Mouse (Mus musculus) CH12.LX (cell line): ENCODE results near the gene Gm9195. TPM values are rescaled to one million over a fixed set of nuclear protein-coding genes. Genes with fewer than 3 reads are reported as not detected.

Source experiments
- DNase-seq: peaks from one replicate; pipeline ENCODE4 v3.0.0-alpha.2; 2013; ENCODE audit errors: extremely low read depth
- H3K27ac ChIP-seq: 2 replicates; pipeline ENCODE4 v1.5.1; 2012; ENCODE audit warnings: low read depth, mild to moderate bottlenecking, control low read depth, moderate library complexity; ENCODE audit not compliant: insufficient read depth
- H3K27me3 ChIP-seq: replicated peaks from 2 replicates; pipeline ENCODE3; 2012; ENCODE audit warnings: inconsistent platforms
- H3K36me3 ChIP-seq, 2 experiments: replicated peaks in 1 of 2; 2 replicates each; pipeline versions ENCODE3 to v1.6.1; 2012; ENCODE audit warnings: inconsistent platforms in 1 of 2, low read length in 1 of 2, mild to moderate bottlenecking in 1 of 2, mixed read lengths in 1 of 2, moderate library complexity in 1 of 2; ENCODE audit not compliant: control insufficient read depth in 1 of 2, insufficient read depth in 1 of 2
- H3K4me1 ChIP-seq, 2 experiments: 2 replicates each; pipeline ENCODE4 v1.6.1; 2012; ENCODE audit warnings: inconsistent platforms in 1 of 2, moderate library complexity in 1 of 2; ENCODE audit not compliant: insufficient read depth in 2 of 2, control insufficient read depth in 1 of 2
- H3K4me2 ChIP-seq: 2 replicates; pipeline ENCODE4 v1.6.1; 2012; ENCODE audit warnings: low read depth, mild to moderate bottlenecking, control low read depth; ENCODE audit not compliant: poor library complexity, insufficient read depth, severe bottlenecking
- H3K4me3 ChIP-seq, 3 experiments: fragments of 150-350 bp in 1 of 3; sonication (generic) in 1 of 3; replicated peaks in 1 of 3; 2 replicates each; pipeline versions ENCODE3 to v1.5.1; 2011 to 2012; ENCODE audit warnings: low read depth in 2 of 3, low read length in 2 of 3, mild to moderate bottlenecking in 2 of 3, moderate library complexity in 2 of 3, control low read depth in 1 of 3, improper control_type of control experiment in 1 of 3, inconsistent platforms in 1 of 3, mixed read lengths in 1 of 3; ENCODE audit not compliant: poor library complexity in 1 of 3
- H3K79me2 ChIP-seq: replicated peaks from 2 replicates; pipeline ENCODE4 v1.6.1; 2012; ENCODE audit warnings: mild to moderate bottlenecking, moderate library complexity; ENCODE audit not compliant: control insufficient read depth, poor library complexity, insufficient read depth, severe bottlenecking; ENCODE audit errors: extremely low read depth
- H3K9ac ChIP-seq: 2 replicates; pipeline ENCODE4 v1.6.1; 2012; ENCODE audit warnings: low read depth, mild to moderate bottlenecking, control low read depth, moderate library complexity; ENCODE audit not compliant: insufficient read depth
- H3K9me3 ChIP-seq: replicated peaks from 2 replicates; pipeline ENCODE3; 2012; ENCODE audit warnings: low read length, inconsistent platforms, mixed read lengths
- BHLHE40 ChIP-seq: IDR thresholded peaks from 2 replicates; pipeline ENCODE4 v1.6.1; 2011; ENCODE audit warnings: mild to moderate bottlenecking, low read depth, low read length, improper control_type of control experiment
- CHD2 ChIP-seq: IDR thresholded peaks from 2 replicates; pipeline ENCODE4 v1.6.1; 2011; ENCODE audit warnings: low read length, improper control_type of control experiment
- CTCF ChIP-seq, 2 experiments: IDR thresholded peaks in 1 of 2; conservative IDR thresholded peaks in 1 of 2; 2 replicates each; pipeline ENCODE4 v1.5.1; 2011 to 2012; ENCODE audit warnings: low read depth in 2 of 2, low read length in 2 of 2, improper control_type of control experiment in 1 of 2, inconsistent platforms in 1 of 2, mild to moderate bottlenecking in 1 of 2, moderate library complexity in 1 of 2
- E2F4 ChIP-seq: IDR thresholded peaks from 2 replicates; pipeline ENCODE4 v1.6.1; 2011; ENCODE audit warnings: low read depth, low read length, improper control_type of control experiment; ENCODE audit not compliant: insufficient replicate concordance
- ELF1 ChIP-seq: IDR thresholded peaks from 2 replicates; pipeline ENCODE4 v1.6.1; 2014; ENCODE audit warnings: low read depth, mild to moderate bottlenecking, inconsistent platforms, low read length, improper control_type of control experiment
- ETS1 ChIP-seq: conservative IDR thresholded peaks from 2 replicates; pipeline ENCODE4 v1.6.1; 2012; ENCODE audit warnings: low read depth, mild to moderate bottlenecking, inconsistent platforms, low read length, improper control_type of control experiment, moderate library complexity
- GABPA ChIP-seq: IDR thresholded peaks from 2 replicates; pipeline ENCODE4 v1.6.1; 2012; ENCODE audit warnings: low read depth, low read length, improper control_type of control experiment, inconsistent platforms; ENCODE audit not compliant: insufficient replicate concordance
- HCFC1 ChIP-seq: IDR thresholded peaks from 2 replicates; pipeline ENCODE4 v1.6.1; 2012; ENCODE audit warnings: low read depth, mild to moderate bottlenecking, inconsistent platforms, low read length, improper control_type of control experiment
- IRF4 ChIP-seq: IDR thresholded peaks from 2 replicates; pipeline ENCODE4 v1.6.1; 2014; ENCODE audit warnings: low read depth, mild to moderate bottlenecking, inconsistent platforms, low read length, improper control_type of control experiment
- JUN ChIP-seq: IDR thresholded peaks from 2 replicates; pipeline ENCODE4 v1.6.1; 2011; ENCODE audit warnings: low read depth, mild to moderate bottlenecking, low read length, improper control_type of control experiment, moderate library complexity; ENCODE audit not compliant: insufficient read depth
- JUND ChIP-seq: conservative IDR thresholded peaks from 2 replicates; pipeline ENCODE4 v1.6.1; 2011; ENCODE audit warnings: low read depth, low read length, improper control_type of control experiment
- KAT2A ChIP-seq: IDR thresholded peaks from 2 replicates; pipeline ENCODE4 v1.6.1; 2012; ENCODE audit warnings: low read length, improper control_type of control experiment, inconsistent platforms; ENCODE audit not compliant: insufficient replicate concordance
- MAFK ChIP-seq: IDR thresholded peaks from 2 replicates; pipeline ENCODE4 v1.6.1; 2011; ENCODE audit warnings: low read length, improper control_type of control experiment; ENCODE audit not compliant: insufficient replicate concordance
- MAX ChIP-seq: IDR thresholded peaks from 2 replicates; pipeline ENCODE4 v1.6.1; 2011; ENCODE audit warnings: low read length, improper control_type of control experiment
- MAZ ChIP-seq: IDR thresholded peaks from 2 replicates; pipeline ENCODE4 v1.6.1; 2012; ENCODE audit warnings: low read depth, mild to moderate bottlenecking, inconsistent platforms, low read length, improper control_type of control experiment, moderate library complexity
- MEF2A ChIP-seq: IDR thresholded peaks from 2 replicates; pipeline ENCODE4 v1.6.1; 2014; ENCODE audit warnings: low read depth, mild to moderate bottlenecking, inconsistent platforms, low read length, improper control_type of control experiment, borderline replicate concordance
- MYC ChIP-seq: IDR thresholded peaks from 2 replicates; pipeline ENCODE4 v1.6.1; 2011; ENCODE audit warnings: low read depth, mild to moderate bottlenecking, improper control_type of control experiment, low read length
- NELFE ChIP-seq: IDR thresholded peaks from 2 replicates; pipeline ENCODE4 v1.6.1; 2011; ENCODE audit warnings: low read depth, low read length, improper control_type of control experiment
- NRF1 ChIP-seq: IDR thresholded peaks from 2 replicates; pipeline ENCODE4 v1.6.1; 2014; ENCODE audit warnings: low read depth, mild to moderate bottlenecking, inconsistent platforms, low read length, improper control_type of control experiment, moderate library complexity
- PAX5 ChIP-seq: IDR thresholded peaks from 2 replicates; pipeline ENCODE4 v1.6.1; 2012; ENCODE audit warnings: low read length, inconsistent platforms, mixed read lengths
- RAD21 ChIP-seq: IDR thresholded peaks from 2 replicates; pipeline ENCODE4 v1.6.1; 2011; ENCODE audit warnings: low read depth, mild to moderate bottlenecking, low read length, improper control_type of control experiment, moderate library complexity
- RCOR1 ChIP-seq: conservative IDR thresholded peaks from 2 replicates; pipeline ENCODE4 v1.6.1; 2012; ENCODE audit warnings: low read depth, mild to moderate bottlenecking, inconsistent platforms, low read length, improper control_type of control experiment
- SIN3A ChIP-seq: IDR thresholded peaks from 2 replicates; pipeline ENCODE4 v1.6.1; 2012; ENCODE audit warnings: low read length, improper control_type of control experiment, inconsistent platforms
- SMC3 ChIP-seq: IDR thresholded peaks from 2 replicates; pipeline ENCODE4 v1.6.1; 2011; ENCODE audit warnings: low read depth, low read length, improper control_type of control experiment
- TBP ChIP-seq: conservative IDR thresholded peaks from 2 replicates; pipeline ENCODE4 v1.6.1; 2011; ENCODE audit warnings: low read depth, low read length, improper control_type of control experiment
- TCF12 ChIP-seq: IDR thresholded peaks from 2 replicates; pipeline ENCODE4 v1.6.1; 2014; ENCODE audit warnings: low read depth, mild to moderate bottlenecking, inconsistent platforms, low read length, improper control_type of control experiment
- UBTF ChIP-seq: IDR thresholded peaks from 2 replicates; pipeline ENCODE4 v1.6.1; 2012; ENCODE audit warnings: low read depth, mild to moderate bottlenecking, inconsistent platforms, low read length, improper control_type of control experiment, moderate library complexity
- USF1 ChIP-seq: IDR thresholded peaks from 2 replicates; pipeline ENCODE4 v1.6.1; 2014; ENCODE audit warnings: low read depth, mild to moderate bottlenecking, inconsistent platforms, low read length, improper control_type of control experiment
- USF2 ChIP-seq: conservative IDR thresholded peaks from 2 replicates; pipeline ENCODE4 v1.6.1; 2011; ENCODE audit warnings: low read depth, low read length, improper control_type of control experiment
- ZC3H11A ChIP-seq: IDR thresholded peaks from 2 replicates; pipeline ENCODE4 v1.6.1; 2012; ENCODE audit warnings: low read depth, mild to moderate bottlenecking, inconsistent platforms, low read length, improper control_type of control experiment
- ZKSCAN1 ChIP-seq: IDR thresholded peaks from 2 replicates; pipeline ENCODE4 v1.6.1; 2012; ENCODE audit warnings: low read depth, inconsistent platforms, low read length, improper control_type of control experiment, borderline replicate concordance
- ZMIZ1 ChIP-seq: IDR thresholded peaks from 2 replicates; pipeline ENCODE4 v1.6.1; 2012; ENCODE audit warnings: low read depth, mild to moderate bottlenecking, inconsistent platforms, low read length, improper control_type of control experiment
- ZNF384 ChIP-seq: IDR thresholded peaks from 2 replicates; pipeline ENCODE4 v1.6.1; 2012; ENCODE audit warnings: low read depth, low read length, improper control_type of control experiment, inconsistent platforms
- dilution Hi-C: fragments of 300-500 bp; cut with MboI; formaldehyde crosslinking; loops from 2 replicates; pipeline ENCODE4 v1.14.3; 2020; ENCODE audit warnings: low sequenced_read_pairs; ENCODE audit not compliant: extremely low pct_unique_long_range_greater_than_20kb, extremely low pct_ligation_motif_present
- in situ Hi-C: fragments of 300-500 bp; cut with MboI; formaldehyde crosslinking; loops from 3 replicates; pipeline ENCODE4 v1.14.3; 2019; ENCODE audit warnings: low sequenced_read_pairs, low pct_ligation_motif_present, low pct_unique_long_range_greater_than_20kb, mixed read lengths
- polyA plus RNA-seq: library from polyadenylated mRNA; unstranded; fragments of >175 nt; gene quantifications from 2 replicates; pipeline ENCODE4 v1.2.1, GENCODE M21; 2012; ENCODE audit warnings: low read depth; ENCODE audit not compliant: insufficient read length
- total RNA-seq, 2 experiments: library from RNA; depleted of rRNA; stranded (reverse); fragments of 300-350 nt in 1 of 2; fragments of >200 nt in 1 of 2; gene quantifications; 2 replicates each; pipeline ENCODE4 v1.2.3; 2012 to 2014

Gene Gm9195
- total and polyA plus RNA-seq, 3 experiments = 1.1 to 6.0 (median 2.2) TPM

DNA sequence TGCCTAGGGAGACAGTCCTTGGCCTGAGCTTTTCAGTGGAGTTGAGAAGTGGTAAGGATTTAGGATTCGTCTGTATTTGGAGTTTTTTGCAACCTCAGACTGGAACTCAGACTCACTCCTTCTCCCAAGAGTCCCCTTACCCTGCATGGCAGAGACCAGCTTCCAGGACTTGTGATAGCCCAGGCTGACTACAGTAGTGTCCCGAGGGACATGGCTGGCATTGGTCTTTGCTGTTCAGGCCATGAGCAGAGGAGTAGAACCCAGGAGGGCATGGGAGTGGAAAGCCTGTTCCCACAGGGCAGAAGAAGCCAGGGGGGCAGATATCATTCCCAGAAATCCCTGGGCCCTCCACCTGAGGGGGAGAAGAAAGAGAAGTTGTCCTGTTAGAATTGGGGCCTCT, 31.3 kb downstream of the Gm9195 start:
- peaks cover 3 to 35% of the 10 kb centered on the region in 2 experiments for H3K36me3 ChIP-seq
- H3K9me3 ChIP-seq = peaks cover under 1% of the 10 kb centered on the region
- peak overlapping the region; percentile 4 to 60 (median 52) for H3K4me3 ChIP-seq
- TF ChIP-seq CTCF (conservative IDR thresholded peaks at IDR 0.05 in 1 of 2, IDR thresholded peaks at IDR 0.05 in 1 of 2; ENCODE audit: low read depth in 2 of 2, low read length in 2 of 2) (no peak), SIN3A (no peak), NELFE (no peak)
- TF ChIP-seq, all 38 proteins: peak for 0
- Histone ChIP-seq H3K4me1 (peaks cover 53 to 65% of the 10 kb centered on the region in 2 experiments), H3K27ac (no peak overlapping the region), H3K27me3 (no peaks in the 10 kb centered on the region), H3K4me2 (peak overlapping the region; percentile 78; the same call in 1 of the 2 replicates), H3K79me2 (no peaks in the 10 kb centered on the region), H3K9ac (no peak overlapping the region)
- DNase-seq = no peak
- dilution Hi-C loops = no loop called here
- in situ Hi-C loops = no loop called here

DNA sequence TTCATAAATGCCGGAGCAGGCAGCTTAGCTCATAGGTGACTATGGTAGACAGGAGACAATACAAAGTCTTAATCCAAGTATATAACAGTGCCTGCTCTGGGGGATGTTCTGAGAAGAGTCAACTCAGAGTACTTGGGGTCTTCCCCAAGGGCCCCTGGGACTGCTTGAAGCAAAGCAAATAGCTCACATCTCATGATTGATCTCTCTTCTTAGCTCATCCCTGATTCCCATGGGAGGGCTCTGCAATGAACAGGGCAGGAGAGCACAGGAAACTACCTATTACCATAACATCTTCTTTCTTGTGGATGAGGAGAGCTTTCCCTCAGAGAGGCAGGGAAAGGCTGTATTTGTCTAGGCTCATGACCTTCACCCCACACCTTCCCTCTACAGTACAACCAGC, 32.7 kb downstream of the Gm9195 start:
- Histone ChIP-seq H3K27me3 (no peaks in the 10 kb centered on the region), H3K27ac (no peak overlapping the region), H3K4me3 (peak overlapping the region in 1 of 3 experiments; percentile 60), H3K9me3 (no peaks in the 10 kb centered on the region), H3K36me3 (peaks cover 3 to 48% of the 10 kb centered on the region in 2 experiments), H3K9ac (no peak overlapping the region), H3K79me2 (no peaks in the 10 kb centered on the region), H3K4me2 (peak overlapping the region; percentile 31; the same call in 1 of the 2 replicates), H3K4me1 (peaks cover 53 to 63% of the 10 kb centered on the region in 2 experiments)
- in situ Hi-C loops (no loop called here), dilution Hi-C loops (no loop called here)
- peak; percentile 81 for DNase-seq
- TF ChIP-seq UBTF (no peak), KAT2A (0 out of 2 replicates have a peak, but pooled peaks have one; percentile 35), ZKSCAN1 (no peak), ELF1 (no peak), PAX5 (no peak), ZMIZ1 (no peak), HCFC1 (no peak), NRF1 (no peak), BHLHE40 (no peak), GABPA (no peak), MAX (no peak), TBP (no peak), SIN3A (no peak), MAZ (no peak), USF1 (no peak), JUN (no peak), RAD21 (no peak), NELFE (no peak), E2F4 (no peak), ZC3H11A (no peak), IRF4 (peak; percentile 57), ZNF384 (no peak), TCF12 (peak; percentile 24; the same call in 1 of the 2 replicates), SMC3 (no peak), ETS1 (peak; percentile 54; the same call in 1 of the 2 replicates), RCOR1 (no peak), MEF2A (peak; percentile 50; the same call in 1 of the 2 replicates), JUND (no peak), MAFK (no peak), USF2 (no peak), MYC (no peak), CHD2 (no peak)
